Mouse (Mus musculus): Measurements from ENCODE around the gene Slf2.

The Slf2 gene

GRCm38 (mm10) chr19:45013581-45014225, 82.8 kb downstream of the Slf2 start:
- DNase-seq: no peak

GRCm38 (mm10) chr19:45014335-45014971, 83.5 kb downstream of the Slf2 start, which contains the start of gene Lzts2:
Gene Lzts2 (plus strand): TSS chr19:45014414.
- peak; percentile 30 for DNase-seq

DNA sequence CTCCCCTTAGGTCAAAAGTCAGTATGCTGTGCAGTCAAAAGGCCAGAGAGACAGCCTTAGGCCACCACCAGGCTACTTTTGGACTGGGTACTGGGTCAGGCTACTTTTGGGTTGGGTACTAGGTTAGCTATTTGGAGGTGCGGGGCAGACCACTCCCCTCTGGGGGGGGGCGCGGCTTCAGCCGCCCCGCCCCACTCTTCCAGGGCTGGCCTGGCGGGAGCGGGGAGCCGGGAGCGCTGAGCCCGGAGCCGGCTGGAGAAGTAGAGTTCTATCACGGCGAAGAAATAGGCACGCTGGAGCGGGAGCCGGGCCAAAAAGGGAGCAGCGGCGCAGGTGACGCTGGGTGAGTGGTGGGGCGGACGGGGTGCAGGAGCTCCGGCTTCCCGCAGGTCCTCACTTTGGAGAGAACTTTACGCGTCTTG, 84.0 kb downstream of the Slf2 start:
- peak; percentile 60 for DNase-seq

- peak; percentile 79 for DNase-seq
Measured at GRCm38 (mm10) chr19:45015518-45016281, 84.7 kb downstream of the Slf2 start.

DNA sequence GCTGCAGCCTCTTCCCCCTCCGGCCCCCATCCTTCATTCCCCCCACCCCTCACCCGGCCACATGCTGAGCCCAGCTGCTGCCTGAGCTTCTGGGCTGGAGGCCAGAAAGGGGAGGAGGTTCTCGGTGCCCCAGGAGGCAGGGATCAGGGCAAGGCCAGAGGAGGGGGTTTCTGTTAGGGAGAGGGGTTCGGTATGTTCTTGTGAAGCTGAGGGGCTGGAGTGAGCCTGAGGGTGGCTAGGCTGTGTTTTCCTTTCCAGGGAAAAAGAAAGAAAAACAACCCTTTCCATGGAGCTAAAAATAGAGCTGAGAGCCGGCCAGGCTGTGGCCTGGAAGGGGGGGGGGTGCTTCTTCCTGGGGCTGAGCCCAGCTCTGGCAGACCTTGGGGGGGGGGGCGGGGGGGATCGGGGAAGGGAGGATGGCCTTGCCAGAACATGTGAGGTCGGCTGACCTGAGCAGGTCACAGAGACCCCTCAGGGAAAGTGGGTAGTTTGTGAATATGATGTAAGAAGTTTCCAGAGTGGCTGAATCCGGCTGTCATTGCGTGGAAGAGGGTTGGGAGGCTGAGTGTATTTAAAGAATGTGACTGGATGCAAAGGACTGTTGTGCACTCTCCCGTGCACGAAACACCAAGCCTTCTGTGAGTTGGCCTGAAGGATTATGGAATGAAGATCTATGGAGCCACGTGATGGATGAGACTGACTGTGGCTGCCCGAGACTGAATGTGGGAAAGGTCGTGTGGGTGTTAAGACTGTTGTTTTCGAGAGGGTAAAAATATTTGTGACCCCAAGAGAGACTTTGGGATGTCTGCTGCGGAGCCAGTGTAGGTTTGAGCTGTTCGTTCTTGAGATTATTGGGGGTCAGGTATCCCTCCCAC, 85.6 kb downstream of the Slf2 start:
- peak; percentile 55 for DNase-seq

DNA sequence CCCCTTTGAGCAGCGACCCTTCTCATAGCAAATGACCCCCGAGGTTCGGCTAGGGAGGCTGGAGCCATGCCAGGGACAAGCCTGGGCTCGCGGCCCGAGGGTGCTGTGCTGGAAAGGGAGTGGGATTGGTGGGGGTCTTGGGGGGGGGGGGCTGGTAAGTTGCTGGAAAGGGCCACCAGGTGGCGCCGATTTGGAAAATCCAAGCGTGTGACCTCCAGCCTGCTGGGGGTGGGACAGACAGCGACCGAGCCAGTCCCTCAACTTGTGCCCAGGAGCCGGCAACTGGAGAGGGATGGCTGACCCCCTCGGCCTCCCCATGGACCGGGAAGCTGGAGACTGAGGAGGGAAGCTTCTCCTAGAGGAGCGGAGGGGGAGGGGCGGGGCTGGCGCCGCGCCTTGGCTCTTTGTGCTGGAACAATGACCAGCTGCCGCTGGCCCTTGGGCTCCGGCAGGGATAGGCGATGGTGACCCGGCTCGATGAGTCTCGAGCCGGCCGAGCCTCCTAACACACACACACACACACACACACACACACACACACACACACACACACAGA, 86.3 kb downstream of the Slf2 start:
- DNase-seq: peak; percentile 74

DNA sequence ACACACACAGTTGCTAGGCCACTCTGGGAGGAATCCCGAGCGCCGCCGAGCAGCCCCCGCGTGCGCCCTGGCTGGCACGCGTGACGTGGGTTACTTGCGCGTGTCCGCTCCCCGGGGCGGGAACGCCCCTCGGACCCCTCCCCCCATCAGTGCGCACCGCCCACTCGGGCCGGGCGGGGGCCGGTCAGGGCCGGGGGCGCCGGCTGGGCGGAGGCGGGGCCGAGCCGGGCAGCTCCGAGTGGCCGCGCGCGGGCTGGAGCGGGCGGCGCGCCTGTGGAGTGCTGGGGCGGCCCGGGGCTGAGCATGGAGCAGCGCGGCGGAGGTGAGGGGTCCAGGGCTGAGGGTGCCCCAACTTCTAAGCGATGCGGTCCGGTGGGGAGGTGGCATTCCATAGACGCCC, 87.0 kb downstream of the Slf2 start:
- DNase-seq: peak; percentile 78

DNA sequence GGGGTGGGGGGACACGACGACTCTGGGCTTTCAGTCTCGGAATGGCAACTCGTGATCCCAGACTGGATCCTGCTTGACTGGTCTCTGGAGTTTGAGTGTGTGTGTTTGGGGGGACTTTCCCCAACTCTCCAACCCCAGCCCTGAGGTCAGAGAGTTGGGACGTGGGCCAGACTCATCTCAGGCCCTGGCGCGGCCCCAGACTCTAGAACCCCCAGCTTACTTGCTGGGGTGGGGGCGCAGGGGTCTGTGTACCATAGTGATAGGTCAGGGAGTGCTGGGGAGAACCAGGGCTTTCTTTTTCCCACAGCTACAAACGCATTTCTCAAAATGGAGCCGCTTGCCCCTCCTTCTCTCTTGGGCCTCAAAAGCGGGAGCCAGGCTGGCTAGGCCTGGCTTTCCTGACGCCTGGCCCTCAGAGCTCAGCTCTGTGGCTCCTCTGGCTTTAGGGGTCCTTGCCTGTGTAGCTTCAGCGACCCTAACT, 87.4 kb downstream of the Slf2 start:
- no peak for DNase-seq

- no peak for DNase-seq
Measured at GRCm38 (mm10) chr19:45020348-45020747, 89.4 kb downstream of the Slf2 start.

DNA sequence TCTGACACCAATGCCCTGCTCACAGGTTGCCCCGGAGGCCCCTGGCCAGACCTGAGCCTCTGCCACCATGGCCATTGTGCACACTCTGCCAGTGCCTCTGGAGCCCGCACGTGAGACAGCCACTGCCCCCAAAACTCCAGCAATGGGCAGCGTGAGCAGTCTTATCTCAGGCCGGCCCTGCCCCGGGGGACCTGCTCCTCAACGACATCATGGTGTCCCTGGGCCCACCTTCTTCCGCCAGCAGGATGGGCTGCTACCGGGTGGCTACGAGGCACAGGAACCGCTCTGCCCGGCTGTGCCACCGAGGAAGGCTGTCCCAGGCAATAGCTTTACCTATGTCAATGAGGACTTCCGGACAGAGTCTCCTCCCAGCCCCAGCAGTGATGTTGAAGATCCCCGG, 90.4 kb downstream of the Slf2 start:
- no peak for DNase-seq

- no peak for DNase-seq
Measured at GRCm38 (mm10) chr19:45023993-45024392, 93.0 kb downstream of the Slf2 start.

DNA sequence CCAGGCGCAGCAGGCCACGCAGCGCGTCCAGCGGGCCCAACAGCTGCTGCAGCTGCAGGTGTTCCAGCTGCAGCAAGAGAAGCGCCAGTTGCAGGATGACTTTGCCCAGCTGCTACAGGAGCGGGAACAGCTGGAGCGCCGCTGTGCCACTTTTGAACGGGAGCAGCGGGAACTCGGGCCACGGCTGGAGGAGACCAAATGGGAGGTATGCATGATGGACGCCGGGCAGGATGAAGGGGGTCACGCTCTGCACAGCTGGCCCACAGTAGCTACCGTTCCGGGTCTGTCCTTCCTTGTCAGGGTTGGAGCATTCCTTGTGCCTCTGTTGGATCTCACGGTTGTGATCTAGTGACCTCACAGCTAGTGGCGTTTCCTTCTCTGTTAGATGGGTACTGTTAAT, 93.8 kb downstream of the Slf2 start:
- DNase-seq: no peak

DNA sequence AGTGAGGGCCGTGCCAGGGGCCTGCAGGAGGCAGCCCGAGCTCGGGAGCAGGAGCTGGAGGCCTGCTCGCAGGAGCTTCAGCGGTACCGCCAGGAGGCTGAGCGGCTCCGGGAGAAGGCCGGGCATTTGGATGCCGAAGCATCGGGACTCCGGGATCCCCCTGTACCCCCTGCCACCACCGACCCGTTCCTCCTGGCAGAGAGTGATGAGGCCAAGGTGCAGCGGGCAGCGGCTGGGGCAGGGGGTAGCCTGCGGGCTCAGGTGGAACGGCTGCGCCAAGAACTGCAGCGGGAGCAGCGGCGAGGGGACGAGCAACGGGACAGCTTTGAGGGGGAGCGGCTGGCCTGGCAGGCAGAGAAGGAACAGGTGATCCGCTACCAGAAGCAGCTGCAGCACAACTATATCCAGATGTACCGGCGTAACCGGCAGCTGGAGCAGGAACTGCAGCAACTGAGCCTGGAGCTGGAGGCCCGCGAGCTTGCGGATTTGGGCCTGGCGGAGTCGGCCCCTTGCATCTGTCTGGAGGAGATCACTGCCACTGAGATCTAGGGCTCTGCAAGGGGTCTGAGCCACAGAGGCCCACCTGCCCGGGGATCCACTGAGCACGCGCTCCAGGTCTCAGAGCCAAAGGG, 95.1 kb downstream of the Slf2 start:
- no peak for DNase-seq

DNA sequence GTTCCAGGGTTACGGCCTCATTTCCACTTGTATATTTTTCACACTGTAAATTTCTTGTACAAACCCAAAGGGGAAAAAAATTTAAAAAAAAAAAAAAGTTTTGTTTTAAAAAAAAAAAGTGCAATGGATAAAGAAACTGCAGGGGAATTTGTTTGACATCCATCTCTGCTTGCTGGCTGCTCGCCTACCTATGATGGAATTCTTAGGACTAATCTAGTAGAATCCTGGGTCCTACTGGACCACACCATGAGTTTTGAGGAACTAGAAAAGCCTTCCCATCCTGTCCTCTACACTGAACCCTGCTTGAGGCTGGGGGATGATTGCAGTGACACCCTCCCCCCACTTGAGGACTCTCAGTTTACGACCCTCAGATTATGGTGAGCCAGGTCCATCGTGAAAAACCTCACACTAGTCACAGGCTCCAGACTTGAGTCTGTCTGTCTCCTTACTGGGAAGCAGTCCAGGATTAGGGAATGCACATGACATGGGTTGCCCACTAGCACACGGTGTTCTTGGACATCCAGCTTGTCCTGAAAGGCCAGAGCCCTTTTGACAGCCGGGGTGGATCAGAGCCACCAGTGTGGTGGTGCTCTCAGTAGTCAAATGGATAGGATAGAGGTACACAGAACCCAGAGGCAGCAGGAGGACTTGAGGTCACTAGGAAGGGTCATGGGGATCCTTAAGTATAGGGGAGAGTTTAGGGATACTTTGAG, 96.2 kb downstream of the Slf2 start:
- no peak for DNase-seq

DNA sequence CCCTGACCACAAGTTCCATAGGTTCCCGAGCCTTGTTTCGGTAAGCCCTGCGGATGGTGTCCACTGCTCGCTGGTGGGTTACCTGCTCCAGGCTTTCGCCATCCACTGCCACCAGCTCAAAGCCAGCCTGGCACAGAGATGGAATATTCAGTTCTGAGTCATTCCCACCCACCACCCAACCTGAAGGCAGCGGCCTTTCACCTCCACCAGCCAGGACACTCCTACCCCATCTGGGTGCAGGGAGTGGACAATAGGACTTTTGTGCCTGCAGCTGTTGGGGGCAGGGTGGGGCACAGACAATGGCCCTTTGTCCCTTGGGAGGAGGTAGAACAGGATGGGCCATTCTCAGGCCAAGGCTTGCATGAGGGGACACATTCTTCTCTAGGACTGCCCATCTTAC, 96.9 kb downstream of the Slf2 start:
- DNase-seq: no peak

DNA sequence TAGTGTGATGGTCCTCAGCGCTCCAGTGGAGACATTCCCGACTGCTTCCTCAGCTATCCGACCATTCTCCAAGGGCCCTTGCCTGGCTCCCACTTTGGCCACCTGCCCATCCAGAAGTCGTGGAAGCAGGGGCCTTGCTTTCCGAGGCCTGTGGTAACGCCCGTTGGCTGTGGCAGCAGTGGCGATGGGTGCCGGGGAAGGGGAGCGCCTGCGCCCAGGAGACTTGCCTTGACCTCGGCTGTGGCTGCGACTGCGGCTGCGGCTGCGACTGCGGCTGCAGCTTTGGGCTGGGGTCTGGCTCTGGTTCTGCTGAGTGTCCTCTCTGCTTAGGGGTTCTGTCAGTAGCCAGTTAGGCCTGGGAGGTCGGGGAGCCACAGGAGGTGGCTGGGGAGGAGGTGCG, 97.8 kb downstream of the Slf2 start:
- DNase-seq: no peak

DNA sequence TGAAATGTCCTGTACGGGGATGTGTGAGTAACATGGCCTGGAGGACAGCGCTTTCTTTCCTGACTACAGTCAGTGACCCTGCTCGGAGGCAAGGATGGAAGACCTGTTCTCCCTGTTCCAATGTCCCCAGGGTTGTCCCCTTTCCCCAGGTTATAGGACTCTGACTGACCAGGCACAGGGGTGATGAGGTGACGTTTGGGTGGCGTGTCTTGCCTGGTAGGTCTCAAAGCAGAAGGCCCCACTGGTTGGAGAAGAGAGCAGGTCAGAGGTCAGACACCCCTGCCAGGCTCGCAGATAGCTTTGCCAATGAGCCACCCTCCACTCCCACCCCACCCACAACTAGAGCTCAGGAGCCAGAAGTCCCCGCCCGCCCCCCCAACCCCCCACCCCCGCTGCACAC, 98.6 kb downstream of the Slf2 start:
- DNase-seq: no peak

DNA sequence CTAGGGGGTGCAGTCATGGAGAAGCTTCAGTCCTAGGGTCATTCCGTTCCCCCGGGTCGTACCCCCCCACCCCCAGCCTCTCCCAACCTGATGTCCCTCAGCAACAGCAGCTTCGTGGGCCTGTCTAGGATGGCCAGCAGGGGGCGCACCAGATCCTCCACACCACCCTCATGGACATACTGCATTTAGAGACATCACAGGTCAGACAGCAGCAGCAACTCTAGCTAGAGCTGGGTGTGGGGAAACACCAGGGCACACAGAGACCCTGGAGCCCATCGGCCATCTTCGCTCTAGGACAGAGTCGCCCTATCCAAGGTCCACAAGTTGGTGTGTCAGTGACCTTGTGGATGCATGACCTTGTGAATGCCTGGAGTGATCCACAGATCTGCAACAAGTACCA, 99.2 kb downstream of the Slf2 start:
- peak; percentile 65 for DNase-seq

DNA sequence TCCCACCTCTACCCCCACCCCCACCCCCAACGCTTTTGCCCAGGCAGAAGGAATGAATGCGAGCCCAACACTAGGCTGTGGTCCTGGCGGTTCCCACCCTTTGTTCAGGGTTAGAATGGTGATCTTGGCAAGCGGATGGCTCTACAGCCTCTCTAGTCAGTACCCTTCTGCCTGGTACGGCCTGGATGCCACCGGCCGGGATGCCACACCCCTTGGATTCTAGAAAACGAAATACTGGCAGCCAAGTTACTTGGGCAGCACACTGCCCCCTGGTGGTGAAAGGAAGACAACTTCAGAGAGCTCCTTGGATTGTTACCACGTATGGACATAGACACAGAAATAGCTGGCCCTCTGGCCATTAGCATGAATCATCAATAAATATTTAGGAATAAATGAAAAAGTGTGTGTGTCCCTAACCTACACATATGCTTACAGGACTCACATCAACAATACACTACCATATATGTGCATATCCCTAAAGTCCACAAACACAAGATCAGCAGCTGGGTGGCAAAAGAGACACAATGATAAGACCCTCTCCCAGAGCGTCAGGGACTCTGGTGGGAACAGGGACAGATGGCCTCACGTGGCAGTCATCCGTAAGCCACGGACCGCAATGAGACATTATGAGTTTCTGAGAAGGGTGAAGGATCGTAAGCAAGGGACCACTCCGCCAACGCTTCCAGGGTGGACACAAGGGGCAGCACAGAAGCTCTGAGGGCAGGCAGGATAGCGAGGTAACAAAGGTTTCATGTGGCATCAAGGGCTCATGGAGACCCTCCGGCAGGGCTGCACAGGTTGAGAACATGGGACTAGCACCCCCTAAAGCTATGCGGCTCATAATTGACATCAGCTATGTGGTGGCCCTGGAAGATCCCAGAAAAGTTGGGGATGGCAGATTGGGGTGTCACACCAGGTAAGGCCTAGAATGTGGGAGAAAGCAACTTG, 100.1 kb downstream of the Slf2 start:
- peak; percentile 78 for DNase-seq

GRCm38 (mm10) chr19:45031780-45032179, 100.8 kb downstream of the Slf2 start:
- peak; percentile 75 for DNase-seq

All from liver (tissue).